Mouse (Mus musculus) spleen, adult 2 months (tissue): ENCODE measurements around the gene Ndst2.

ENCODE experiments used
- CTCF ChIP-seq: fragments of 200-500 bp; IDR thresholded peaks from 2 replicates; pipeline ENCODE4 v1.5.1; 2011; ENCODE audit warnings: mild to moderate bottlenecking, inconsistent platforms; ENCODE audit not compliant: insufficient read depth, insufficient read length, insufficient replicate concordance; ENCODE audit errors: extremely low read depth
- POLR2A ChIP-seq: fragments of 200-500 bp; IDR thresholded peaks from 2 replicates; pipeline ENCODE4 v1.6.1; 2011; ENCODE audit warnings: low read depth, low read length, inconsistent platforms

- TF ChIP-seq CTCF = no peak
- TF ChIP-seq POLR2A = no peak
These were observed 47.8 kb downstream of the Ndst2 start for GRCm38 (mm10) chr14:20686576-20686975.
